Mouse (Mus musculus) heart, postnatal 0 days (tissue): Measurements from ENCODE around the gene Fbxl5.

Source experiments
- CTCF ChIP-seq: IDR thresholded peaks from 2 replicates; pipeline ENCODE4 v1.5.1; 2016; ENCODE audit warnings: antibody characterized with exemption, control low read depth, low read depth
- EP300 ChIP-seq: IDR thresholded peaks from 2 replicates; pipeline ENCODE4 v1.6.1; 2016; ENCODE audit warnings: antibody characterized with exemption, low read depth

GRCm38 (mm10) chr5:43745156-43745555 lies 76.3 kb downstream of the Fbxl5 start:
- no peak for TF ChIP-seq CTCF
- TF ChIP-seq EP300, result no peak
